Mouse (Mus musculus) kidney, postnatal 0 days (tissue): ENCODE data around the gene Rnf126. TPM values are rescaled to one million over a fixed set of nuclear protein-coding genes. Genes with fewer than 3 reads are reported as not detected.

ENCODE experiments used
- ATAC-seq: fragments of 200-750 bp; cut with Nextera tagmentation; replicated peaks from 2 replicates; pipeline ENCODE4 v1.8.0; 2017; ENCODE audit warnings: low read depth, moderate number of reproducible peaks, moderate TSS enrichment, moderate library complexity; ENCODE audit not compliant: low FRiP score
- DNase-seq: peaks from one replicate; pipeline ENCODE4 v3.0.0-alpha.2; 2016; ENCODE audit warnings: low spot score
- H3K27ac ChIP-seq: fragments of 300-500 bp; sonication (generic); 2 replicates; pipeline ENCODE4 v1.5.1; 2014; ENCODE audit warnings: mild to moderate bottlenecking
- H3K27me3 ChIP-seq: fragments of 300-500 bp; sonication (generic); 2 replicates; pipeline ENCODE4 v1.6.1; 2014; ENCODE audit warnings: low read length, mixed read lengths; ENCODE audit not compliant: insufficient read depth
- H3K36me3 ChIP-seq: fragments of 300-500 bp; sonication (generic); 2 replicates; pipeline ENCODE4 v1.6.1; 2014; ENCODE audit warnings: low read length, mixed read lengths; ENCODE audit not compliant: insufficient read depth
- H3K4me1 ChIP-seq: fragments of 300-500 bp; sonication (generic); replicated peaks from 2 replicates; pipeline ENCODE4 v1.6.1; 2014; ENCODE audit warnings: antibody characterized with exemption, low read length, mixed read lengths; ENCODE audit not compliant: insufficient read depth
- H3K4me2 ChIP-seq: fragments of 300-500 bp; sonication (generic); 2 replicates; pipeline ENCODE4 v1.6.1; 2014; ENCODE audit warnings: mild to moderate bottlenecking, low read length, moderate library complexity, mixed read lengths
- H3K4me3 ChIP-seq: fragments of 300-500 bp; sonication (generic); replicated peaks from 2 replicates; pipeline ENCODE4 v1.5.1; 2014; ENCODE audit warnings: low read depth, low read length
- H3K9ac ChIP-seq: fragments of 300-500 bp; sonication (generic); 2 replicates; pipeline ENCODE4 v1.6.1; 2014; ENCODE audit warnings: low read depth, low read length
- H3K9me3 ChIP-seq: fragments of 300-500 bp; sonication (generic); replicated peaks from 2 replicates; pipeline ENCODE4 v1.6.1; 2016; ENCODE audit warnings: low read length, inconsistent platforms, mixed read lengths
- CTCF ChIP-seq: IDR thresholded peaks from 2 replicates; pipeline ENCODE4 v1.5.1; 2016; ENCODE audit warnings: antibody characterized with exemption, low read depth, mild to moderate bottlenecking, moderate library complexity
- WGBS: fragments of 180-500 bp; shearing (Covaris S2); extraction: QIAGEN DNeasy Blood & Tissue Kit; methylation state at CpG from one replicate; pipeline ENCODE4 v1.1.7; 2014; 5-methylcytosine and 5-hydroxymethylcytosine counted together
- polyA plus RNA-seq: library from polyadenylated mRNA; unstranded; fragments of >200 nt; fragmentation: Nextera tagmentation; extraction: Ambion mirVana; gene quantifications from 2 replicates; pipeline ENCODE4 v1.2.1, GENCODE M21; 2015

The Rnf126 gene
- polyA plus RNA-seq, 1 experiment from 2014 or later, result 82.4 TPM

DNA sequence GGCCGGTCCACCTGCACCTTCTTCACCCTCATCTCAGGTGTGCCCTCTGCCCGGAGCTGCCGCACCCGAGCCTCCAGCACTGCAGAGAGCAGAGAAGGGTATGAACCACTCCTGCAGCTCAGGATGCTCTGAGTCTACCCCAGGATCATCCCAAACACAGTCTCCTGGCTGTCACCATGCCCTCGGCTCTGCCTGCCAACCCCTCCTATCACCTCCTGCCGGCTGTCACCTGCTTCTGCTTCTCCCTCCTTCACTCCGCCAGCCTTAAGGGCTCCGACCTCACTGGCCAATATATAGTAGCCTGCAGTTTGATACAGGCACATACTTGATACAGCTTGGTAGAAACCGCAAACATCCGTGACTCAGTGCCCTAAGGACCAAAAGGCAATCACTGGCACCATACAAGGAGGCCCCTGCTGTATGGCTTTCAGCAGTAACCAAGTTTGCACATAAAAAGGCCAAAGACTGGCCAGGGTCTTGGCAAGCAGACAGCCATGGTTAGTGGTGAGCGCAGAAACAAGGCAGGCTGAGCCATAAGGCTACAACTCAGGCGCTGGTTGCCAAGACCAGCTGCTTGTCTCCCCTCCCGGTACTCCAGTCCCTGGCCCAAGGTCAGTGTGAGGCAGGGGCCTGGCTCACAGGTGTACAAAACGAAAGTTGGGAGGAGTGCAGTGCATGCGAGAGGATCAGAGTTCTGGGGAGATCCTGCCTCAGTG lies 22.9 kb downstream of the Rnf126 start:
- Histone ChIP-seq H3K9ac (no peak overlapping the region), H3K36me3 (peaks cover 53% of the 10 kb centered on the region), H3K4me1 (0 out of 2 replicates have a peak, but pooled peaks cover 5% of the 10 kb centered on the region), H3K9me3 (0 out of 2 replicates have a peak, but pooled peaks cover 5% of the 10 kb centered on the region), H3K4me3 (no peak overlapping the region), H3K27me3 (no peaks in the 10 kb centered on the region), H3K27ac (no peak overlapping the region), H3K4me2 (no peak overlapping the region)
- DNase-seq (no peak), ATAC-seq (no peak)
- no peak for TF ChIP-seq CTCF
- 91% methylated on average over 15 of the region's 15 CpGs for WGBS

DNA sequence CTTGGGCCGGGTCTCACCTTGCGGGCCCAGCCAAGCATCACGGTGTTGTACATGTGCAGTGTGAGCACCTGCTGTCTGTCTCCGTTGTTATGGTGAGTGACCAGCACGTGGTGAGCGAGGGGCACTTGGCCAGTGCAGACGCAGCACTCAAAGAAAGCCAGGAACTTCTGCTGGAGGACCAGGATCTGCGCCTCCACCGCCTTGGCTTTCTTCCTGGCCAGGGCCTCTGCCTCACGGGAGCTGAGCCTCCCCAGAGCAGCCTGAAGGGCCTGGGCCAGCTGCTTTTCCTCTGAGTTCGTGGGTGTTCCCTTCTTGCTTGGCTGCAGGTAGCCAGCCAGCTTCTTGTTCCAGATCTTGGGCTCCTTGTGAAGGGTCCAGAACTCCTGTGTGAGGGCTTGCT lies 23.6 kb downstream of the Rnf126 start:
- no peak for TF ChIP-seq CTCF
- H3K4me1 ChIP-seq, result 0 out of 2 replicates have a peak, but pooled peaks cover 5% of the 10 kb centered on the region
- no peak overlapping the region for H3K27ac ChIP-seq
- no peaks in the 10 kb centered on the region for H3K27me3 ChIP-seq
- WGBS, result 91% methylated on average over 11 of the region's 11 CpGs
- H3K36me3 ChIP-seq, result peaks cover 59% of the 10 kb centered on the region
- H3K9ac ChIP-seq, result no peak overlapping the region
- DNase-seq, result no peak
- 0 out of 2 replicates have a peak, but pooled peaks cover 6% of the 10 kb centered on the region for H3K9me3 ChIP-seq
- no peak overlapping the region for H3K4me3 ChIP-seq
- H3K4me2 ChIP-seq, result no peak overlapping the region
- ATAC-seq, result no peak

DNA sequence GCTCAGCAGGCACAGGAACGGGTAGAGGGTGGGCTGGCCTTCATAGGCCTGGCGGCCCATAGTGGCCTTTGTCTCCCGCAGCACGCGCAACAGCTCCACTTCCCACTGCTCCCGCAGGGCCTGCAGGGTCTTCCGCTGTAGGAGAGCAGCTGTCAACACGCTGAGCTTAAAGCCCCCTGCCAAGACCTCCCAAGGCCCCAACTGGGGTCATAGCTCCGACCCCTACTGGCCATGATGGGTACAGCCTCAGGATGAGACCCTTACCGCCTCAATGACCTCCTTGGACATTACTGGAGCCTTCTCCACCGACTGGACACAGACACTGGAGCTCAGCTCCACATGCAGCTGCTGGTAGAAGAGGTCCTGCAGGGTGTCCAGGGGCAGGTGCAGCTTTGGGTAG lies 25.9 kb downstream of the Rnf126 start:
- peaks cover 82% of the 10 kb centered on the region for H3K36me3 ChIP-seq
- H3K4me3 ChIP-seq, result no peak overlapping the region
- WGBS, result 80% methylated on average over 11 of the region's 11 CpGs
- no peaks in the 10 kb centered on the region for H3K27me3 ChIP-seq
- H3K27ac ChIP-seq, result no peak overlapping the region
- H3K4me2 ChIP-seq, result no peak overlapping the region
- no peak overlapping the region for H3K9ac ChIP-seq
- TF ChIP-seq CTCF, result peak; percentile 6; the same call in 1 of the 2 replicates
- ATAC-seq (no peak), DNase-seq (no peak)
- 0 out of 2 replicates have a peak, but pooled peaks cover 6% of the 10 kb centered on the region for H3K9me3 ChIP-seq
- H3K4me1 ChIP-seq, result 0 out of 2 replicates have a peak, but pooled peaks cover 2% of the 10 kb centered on the region

DNA sequence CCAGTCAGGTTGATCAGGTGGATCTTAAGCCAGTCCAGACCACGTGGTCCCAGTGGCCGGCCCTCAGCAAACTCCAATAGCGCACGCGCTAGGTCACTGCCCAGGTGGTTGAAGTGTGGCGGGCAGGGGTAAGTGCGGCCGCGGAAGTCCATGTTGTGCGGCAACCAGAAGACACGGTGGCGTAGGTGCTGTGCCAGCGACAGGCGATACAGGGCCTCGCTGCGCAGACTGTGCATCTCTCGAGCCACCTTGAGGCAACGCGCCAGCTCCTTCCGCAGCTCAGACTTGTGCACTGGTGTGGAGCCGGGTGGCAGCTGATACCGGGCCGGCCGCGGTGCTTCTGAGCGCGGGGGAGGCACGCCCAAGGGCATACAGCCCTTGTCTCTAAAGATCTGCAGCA lies 27.5 kb downstream of the Rnf126 start:
- TF ChIP-seq CTCF, result no peak
- Histone ChIP-seq H3K9me3 (0 out of 2 replicates have a peak, but pooled peaks cover 6% of the 10 kb centered on the region), H3K27ac (no peak overlapping the region), H3K9ac (no peak overlapping the region), H3K27me3 (no peaks in the 10 kb centered on the region), H3K36me3 (peaks cover 81% of the 10 kb centered on the region), H3K4me1 (no peaks in the 10 kb centered on the region), H3K4me3 (no peak overlapping the region), H3K4me2 (no peak overlapping the region)
- 97% methylated on average over 28 of the region's 28 CpGs for WGBS
- ATAC-seq (no peak), DNase-seq (no peak)

DNA sequence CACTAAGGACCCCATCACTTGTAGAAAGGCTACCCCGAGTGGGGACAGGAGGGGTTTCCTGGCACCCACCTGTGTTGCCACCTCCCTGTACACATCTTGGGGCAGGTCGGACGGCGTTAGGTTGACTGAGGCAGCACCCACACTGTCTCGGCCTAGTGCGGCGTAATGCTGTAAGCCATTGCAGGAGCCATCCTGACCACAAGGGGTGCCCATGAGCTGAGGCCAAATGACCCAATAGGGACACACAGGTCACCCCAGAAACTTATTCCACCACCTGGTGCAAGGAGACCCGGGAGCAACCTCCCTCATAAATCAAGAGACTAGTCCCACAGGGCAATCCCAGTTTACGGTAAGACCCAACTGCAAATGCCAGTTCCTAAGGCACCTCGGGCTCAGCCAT lies 28.5 kb downstream of the Rnf126 start:
- ATAC-seq (no peak), DNase-seq (no peak)
- H3K27ac ChIP-seq, result no peak overlapping the region
- H3K4me1 ChIP-seq, result no peaks in the 10 kb centered on the region
- 92% methylated on average over 10 of the region's 10 CpGs for WGBS
- H3K9ac ChIP-seq, result no peak overlapping the region
- no peaks in the 10 kb centered on the region for H3K27me3 ChIP-seq
- H3K36me3 ChIP-seq, result peaks cover 77% of the 10 kb centered on the region
- peak; percentile 39; the same call in 1 of the 2 replicates for TF ChIP-seq CTCF
- H3K4me3 ChIP-seq, result no peak overlapping the region
- H3K4me2 ChIP-seq, result no peak overlapping the region
- H3K9me3 ChIP-seq, result 0 out of 2 replicates have a peak, but pooled peaks cover 6% of the 10 kb centered on the region

DNA sequence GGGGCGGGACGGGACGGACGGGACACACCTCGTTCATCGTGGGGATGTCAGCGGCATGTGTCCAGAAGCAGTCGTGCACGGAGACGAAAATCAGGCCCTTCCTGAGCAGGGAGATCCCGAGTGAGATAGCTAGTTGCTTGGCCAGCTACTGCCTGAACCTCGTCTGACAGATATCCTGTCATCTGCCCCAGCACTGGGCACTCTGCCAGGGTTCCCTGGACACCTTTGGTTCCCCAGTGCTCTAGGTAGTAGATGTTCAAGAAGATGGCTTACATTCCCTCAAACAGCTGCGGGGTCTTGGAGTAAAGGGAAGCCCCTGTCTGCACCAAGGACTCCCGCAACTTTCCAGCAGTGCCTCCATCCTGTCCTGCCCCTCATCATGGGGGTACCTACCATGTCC lies 30.0 kb downstream of the Rnf126 start:
- no peak overlapping the region for H3K27ac ChIP-seq
- no peak overlapping the region for H3K9ac ChIP-seq
- 0 out of 2 replicates have a peak, but pooled peaks cover 6% of the 10 kb centered on the region for H3K9me3 ChIP-seq
- 72% methylated on average over 14 of the region's 14 CpGs for WGBS
- H3K4me3 ChIP-seq, result no peak overlapping the region
- H3K4me2 ChIP-seq, result no peak overlapping the region
- DNase-seq (no peak), ATAC-seq (no peak)
- TF ChIP-seq CTCF, result no peak
- peaks cover 66% of the 10 kb centered on the region for H3K36me3 ChIP-seq
- no peaks in the 10 kb centered on the region for H3K27me3 ChIP-seq
- H3K4me1 ChIP-seq, result no peaks in the 10 kb centered on the region
